Mouse (Mus musculus) stomach, embryonic 16.5 days (tissue): ENCODE results near the gene Ntf5. TPM values are rescaled to one million over a fixed set of nuclear protein-coding genes. Genes with fewer than 3 reads are reported as not detected.

Experiments
- ATAC-seq: fragments of 200-750 bp; cut with Nextera tagmentation; 2 replicates; pipeline ENCODE4 v1.8.0; 2017; ENCODE audit warnings: moderate number of reproducible peaks, moderate TSS enrichment; ENCODE audit not compliant: insufficient read depth, low FRiP score
- H3K27ac ChIP-seq: fragments of 300-500 bp; sonication (generic); 2 replicates; pipeline ENCODE4 v1.5.1; 2014; ENCODE audit warnings: low read length
- H3K27me3 ChIP-seq: fragments of 300-500 bp; sonication (generic); 2 replicates; pipeline ENCODE4 v1.6.1; 2014; ENCODE audit warnings: low read length, control low read depth, mixed read lengths; ENCODE audit not compliant: control insufficient read depth, insufficient read depth
- H3K36me3 ChIP-seq: fragments of 300-500 bp; sonication (generic); 2 replicates; pipeline ENCODE4 v1.6.1; 2014; ENCODE audit warnings: low read length; ENCODE audit not compliant: control insufficient read depth, insufficient read depth
- H3K4me1 ChIP-seq: fragments of 300-500 bp; sonication (generic); 2 replicates; pipeline ENCODE4 v1.6.1; 2014; ENCODE audit warnings: low read length, control low read depth, mixed read lengths; ENCODE audit not compliant: control insufficient read depth, insufficient read depth
- H3K4me2 ChIP-seq: fragments of 300-500 bp; sonication (generic); 2 replicates; pipeline ENCODE4 v1.6.1; 2014; ENCODE audit warnings: low read depth, low read length, mixed read lengths
- H3K4me3 ChIP-seq: fragments of 300-500 bp; sonication (generic); replicated peaks from 2 replicates; pipeline ENCODE4 v1.5.1; 2014; ENCODE audit warnings: mild to moderate bottlenecking, low read length
- H3K9ac ChIP-seq: fragments of 300-500 bp; sonication (generic); 2 replicates; pipeline ENCODE4 v1.6.1; 2014; ENCODE audit warnings: low read length
- H3K9me3 ChIP-seq: fragments of 300-500 bp; sonication (generic); replicated peaks from 2 replicates; pipeline ENCODE4 v1.6.1; 2016; ENCODE audit warnings: low read length, control low read depth; ENCODE audit not compliant: control insufficient read depth
- WGBS: fragments of 180-500 bp; shearing (Covaris S2); extraction: QIAGEN DNeasy Blood & Tissue Kit; methylation state at CpG from one replicate; pipeline ENCODE4 v1.1.7; 2014; 5-methylcytosine and 5-hydroxymethylcytosine counted together
- polyA plus RNA-seq: library from polyadenylated mRNA; unstranded; fragments of >200 nt; fragmentation: Nextera tagmentation; extraction: Ambion mirVana; gene quantifications from 2 replicates; pipeline ENCODE4 v1.2.1, GENCODE M21; 2015

Gene Ntf5
- polyA plus RNA-seq, 1 experiment from 2014 or later = 1.3 TPM

DNA sequence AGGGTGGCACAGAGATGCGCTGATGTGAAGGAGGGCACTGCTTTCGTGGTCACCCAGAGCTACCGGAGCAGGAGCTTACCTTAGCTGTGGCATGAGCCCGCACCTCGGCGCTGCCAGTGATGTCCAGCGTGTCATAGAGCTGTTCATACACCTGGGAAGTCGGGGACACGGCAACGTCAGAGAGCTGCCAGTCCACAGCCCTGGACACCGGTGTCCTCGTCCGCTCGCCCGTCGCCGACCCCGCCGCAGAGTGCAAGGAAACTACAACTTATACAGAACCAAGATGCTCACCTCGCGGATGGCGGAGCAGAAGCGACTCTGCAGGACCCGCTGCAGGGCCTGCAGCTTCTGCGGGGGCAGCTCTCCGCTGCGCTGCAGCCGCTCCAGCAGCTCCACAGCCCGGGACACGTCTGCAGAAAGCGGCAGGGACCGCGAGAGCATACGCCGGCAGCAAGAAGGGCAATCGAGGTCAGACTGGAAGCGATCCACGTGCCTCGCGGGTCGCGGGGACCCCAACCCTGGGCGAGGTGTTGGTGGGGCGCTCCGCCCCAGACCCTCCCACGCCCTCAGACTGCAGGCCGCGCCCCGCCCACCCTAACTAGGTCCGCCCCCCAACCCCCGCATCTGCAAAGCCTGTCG lies 43.5 kb upstream of the Ntf5 start:
- peaks cover 23% of the 10 kb centered on the region for H3K4me1 ChIP-seq
- peaks cover 18% of the 10 kb centered on the region for H3K27me3 ChIP-seq
- no peaks in the 10 kb centered on the region for H3K9me3 ChIP-seq
- H3K9ac ChIP-seq = peak overlapping the region; percentile 71
- peaks cover 5% of the 10 kb centered on the region; the same call in 1 of the 2 replicates for H3K36me3 ChIP-seq
- peak overlapping the region; percentile 60 for H3K4me3 ChIP-seq
- 0 out of 2 replicates have a peak, but pooled peaks have one; percentile 0 for ATAC-seq
- peak overlapping the region; percentile 99 for H3K4me2 ChIP-seq
- no peak overlapping the region for H3K27ac ChIP-seq
- WGBS = 8% methylated on average over 52 of the region's 52 CpGs

DNA sequence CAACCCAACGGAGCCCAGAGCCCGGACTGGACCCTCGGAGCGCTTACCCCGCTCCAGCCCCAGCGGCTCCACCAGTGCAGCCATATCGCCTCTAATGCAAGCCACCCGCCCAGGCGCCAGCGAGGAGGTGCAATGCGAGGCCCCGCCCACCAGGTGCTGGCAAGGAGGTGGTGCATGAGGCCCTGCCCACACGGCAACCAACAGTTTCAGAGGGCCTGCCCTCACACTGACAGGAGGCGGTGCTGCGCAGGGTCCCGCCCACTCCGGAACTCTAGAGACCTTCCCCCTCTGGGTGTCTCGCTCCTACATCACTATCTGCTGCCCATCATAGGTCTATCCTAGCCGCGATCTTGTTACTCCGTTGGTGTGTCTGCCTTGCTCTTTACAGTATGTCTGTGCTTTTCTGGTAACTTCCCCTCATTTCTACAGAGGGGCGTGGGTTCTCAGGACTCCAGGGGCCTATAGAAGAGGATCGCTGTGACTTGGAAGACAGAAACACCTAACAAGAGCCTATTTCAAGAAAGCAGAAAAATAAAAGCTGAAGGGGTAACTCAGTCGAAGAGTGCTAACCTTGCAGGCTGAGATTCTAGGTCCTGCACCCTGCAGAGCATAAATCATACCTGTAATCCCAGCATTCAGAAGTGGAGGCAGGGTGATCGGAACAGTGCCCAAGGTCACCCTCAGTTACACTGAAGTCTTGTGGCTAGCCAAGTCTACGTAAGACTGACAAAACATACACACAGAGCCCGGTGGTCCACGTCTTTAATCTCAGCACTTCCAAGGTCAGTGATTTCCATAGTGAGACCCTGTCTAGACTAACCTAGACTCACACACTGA lies 42.8 kb upstream of the Ntf5 start, which contains the start of gene Lin7b:
Gene Lin7b, minus strand, starts transcription at position 109 of the 837 bp plus-strand sequence.
- H3K9me3 ChIP-seq = no peaks in the 10 kb centered on the region
- H3K27me3 ChIP-seq = peaks cover 18% of the 10 kb centered on the region
- H3K9ac ChIP-seq = peak within 1 kb of the TSS; percentile 71
- peaks cover 23% of the 10 kb centered on the region for H3K4me1 ChIP-seq
- ATAC-seq = peak; percentile 80
- no peak within 1 kb of the TSS for H3K27ac ChIP-seq
- WGBS = 9% methylated on average over 28 of the region's 28 CpGs
- peak within 1 kb of the TSS; percentile 99 for H3K4me2 ChIP-seq
- peaks cover 9% of the 10 kb centered on the region; the same call in 1 of the 2 replicates for H3K36me3 ChIP-seq
- peak within 1 kb of the TSS; percentile 60 for H3K4me3 ChIP-seq

DNA sequence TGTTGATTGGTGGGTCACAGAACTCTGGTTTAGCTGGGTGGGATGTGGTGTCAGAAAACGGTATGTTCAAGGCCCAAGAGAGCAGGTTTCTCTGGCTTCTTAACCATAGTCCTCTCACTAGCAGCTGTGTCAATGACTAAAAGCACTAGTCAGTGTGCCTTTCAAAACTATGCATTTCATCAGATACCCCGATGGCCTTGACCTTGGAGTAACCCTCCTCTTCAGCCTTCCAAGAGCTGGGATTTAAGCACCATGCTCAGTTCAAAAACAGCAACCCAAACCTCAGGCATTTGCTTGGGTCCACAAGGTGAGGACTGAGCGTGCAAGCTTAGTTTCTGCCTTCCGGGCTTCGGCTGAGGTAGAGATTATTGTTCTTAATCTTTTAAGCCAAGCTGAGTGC lies 41.1 kb upstream of the Ntf5 start:
- H3K9ac ChIP-seq = no peak overlapping the region
- peaks cover 18% of the 10 kb centered on the region for H3K27me3 ChIP-seq
- no peak overlapping the region for H3K4me3 ChIP-seq
- no peaks in the 10 kb centered on the region for H3K9me3 ChIP-seq
- no peak overlapping the region for H3K27ac ChIP-seq
- ATAC-seq = no peak
- WGBS = 81% methylated on average over 5 of the region's 5 CpGs
- H3K4me1 ChIP-seq = peaks cover 17% of the 10 kb centered on the region
- H3K4me2 ChIP-seq = no peak overlapping the region
- H3K36me3 ChIP-seq = peaks cover 24% of the 10 kb centered on the region

DNA sequence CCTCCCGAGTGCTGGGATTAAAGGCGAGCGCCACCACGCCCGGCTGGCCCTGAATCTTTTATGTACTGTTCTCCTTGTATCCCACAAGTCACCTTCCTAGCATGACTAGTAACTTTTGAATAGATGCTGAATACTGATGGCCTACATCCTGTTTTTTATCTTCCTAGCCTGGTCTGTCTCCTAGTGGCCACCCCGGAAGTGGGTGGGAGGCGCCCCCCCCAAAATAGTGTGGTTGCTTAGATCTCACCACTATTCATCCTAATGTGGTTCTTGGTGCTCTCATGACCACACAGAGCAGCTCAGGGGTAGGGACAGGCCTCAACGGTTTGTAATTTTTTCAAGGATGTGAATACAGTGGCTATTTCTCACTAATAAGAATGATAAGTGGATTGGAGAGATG lies 38.9 kb upstream of the Ntf5 start:
- Histone ChIP-seq H3K27me3 (0 out of 2 replicates have a peak, but pooled peaks cover 4% of the 10 kb centered on the region), H3K4me1 (peaks cover 10% of the 10 kb centered on the region; the same call in 1 of the 2 replicates), H3K9me3 (no peaks in the 10 kb centered on the region), H3K4me2 (no peak overlapping the region), H3K4me3 (no peak overlapping the region), H3K9ac (no peak overlapping the region), H3K27ac (no peak overlapping the region), H3K36me3 (peaks cover 41% of the 10 kb centered on the region)
- WGBS = 89% methylated on average over 8 of the region's 8 CpGs
- no peak for ATAC-seq

DNA sequence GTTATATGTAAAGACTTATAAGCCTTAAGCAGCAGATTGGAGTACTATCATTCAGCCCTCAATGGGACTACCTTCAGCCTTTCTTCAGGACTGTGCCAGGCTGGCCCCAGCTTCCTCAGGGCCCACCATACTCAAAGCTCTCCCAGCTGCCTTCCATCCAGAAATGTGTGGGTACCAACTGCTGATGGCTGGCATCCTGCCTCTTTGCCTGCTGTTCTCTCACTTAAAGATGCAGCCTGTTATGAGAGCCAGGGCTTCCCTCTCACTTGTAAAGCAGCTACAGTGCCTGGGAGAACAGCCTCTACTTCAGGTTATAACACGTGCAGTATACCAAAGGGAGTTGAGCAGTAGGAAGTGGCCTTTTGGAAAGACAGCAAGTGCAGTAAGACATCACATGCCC lies 37.4 kb upstream of the Ntf5 start:
- Histone ChIP-seq H3K27me3 (no peaks in the 10 kb centered on the region), H3K4me3 (no peak overlapping the region), H3K9me3 (no peaks in the 10 kb centered on the region), H3K27ac (no peak overlapping the region), H3K36me3 (peaks cover 47% of the 10 kb centered on the region), H3K4me1 (no peaks in the 10 kb centered on the region), H3K9ac (no peak overlapping the region), H3K4me2 (no peak overlapping the region)
- no peak for ATAC-seq
- WGBS = 94% methylated on average over 1 of the region's 1 CpGs

DNA sequence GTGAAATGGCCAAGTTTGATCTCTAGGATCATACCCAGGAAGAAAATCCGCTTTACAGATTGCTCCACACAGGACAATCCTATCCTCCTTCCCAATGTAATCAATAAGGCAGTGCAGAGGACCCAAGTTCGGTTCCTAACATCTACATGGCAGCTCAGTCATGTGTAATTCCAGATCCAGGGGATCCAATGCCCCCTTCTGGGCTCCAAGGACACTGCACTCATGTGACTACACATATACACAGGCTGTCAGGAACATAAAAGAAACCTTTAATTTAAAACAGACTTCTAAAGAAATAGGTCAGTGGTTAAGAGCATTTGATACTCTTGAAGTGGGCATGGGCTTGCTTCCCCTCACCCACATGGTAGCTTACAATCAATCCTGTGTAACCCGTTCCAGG lies 27.4 kb upstream of the Ntf5 start:
- H3K9ac ChIP-seq = no peak overlapping the region
- H3K36me3 ChIP-seq = peaks cover 62% of the 10 kb centered on the region
- no peaks in the 10 kb centered on the region for H3K27me3 ChIP-seq
- H3K4me1 ChIP-seq = no peaks in the 10 kb centered on the region
- ATAC-seq = no peak
- H3K9me3 ChIP-seq = no peaks in the 10 kb centered on the region
- no peak overlapping the region for H3K27ac ChIP-seq
- no peak overlapping the region for H3K4me2 ChIP-seq
- H3K4me3 ChIP-seq = no peak overlapping the region
- 92% methylated on average over 3 of the region's 3 CpGs for WGBS

DNA sequence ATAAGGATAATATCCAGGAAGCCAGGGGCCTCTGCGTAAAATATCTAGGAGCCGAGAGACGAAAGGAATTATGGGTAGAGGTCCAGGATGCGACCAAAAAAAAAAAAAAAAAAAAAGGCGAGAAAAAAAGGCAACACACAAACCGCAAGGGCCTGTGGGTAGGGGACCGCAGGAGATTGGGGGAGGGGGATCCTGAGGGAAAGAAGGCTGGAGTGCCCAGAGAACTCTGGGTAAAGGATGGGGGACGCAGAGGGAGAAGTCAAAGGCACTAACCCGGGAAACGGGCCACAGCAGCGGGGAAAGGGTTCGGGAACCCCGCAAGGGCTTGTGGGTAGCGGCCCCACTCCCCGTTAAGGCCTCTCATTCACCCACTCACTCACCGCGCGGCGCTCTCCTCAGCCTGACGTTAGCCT lies 18.4 kb upstream of the Ntf5 start:
- H3K36me3 ChIP-seq = peaks cover 14% of the 10 kb centered on the region; the same call in 1 of the 2 replicates
- no peaks in the 10 kb centered on the region for H3K27me3 ChIP-seq
- no peaks in the 10 kb centered on the region for H3K9me3 ChIP-seq
- ATAC-seq = peak; percentile 83
- H3K4me2 ChIP-seq = peak overlapping the region; percentile 98
- peaks cover 16% of the 10 kb centered on the region for H3K4me1 ChIP-seq
- H3K27ac ChIP-seq = peak overlapping the region; percentile 94
- H3K9ac ChIP-seq = peak overlapping the region; percentile 94
- under 1% methylated on average over 19 of the region's 20 CpGs for WGBS
- peak overlapping the region; percentile 86 for H3K4me3 ChIP-seq

DNA sequence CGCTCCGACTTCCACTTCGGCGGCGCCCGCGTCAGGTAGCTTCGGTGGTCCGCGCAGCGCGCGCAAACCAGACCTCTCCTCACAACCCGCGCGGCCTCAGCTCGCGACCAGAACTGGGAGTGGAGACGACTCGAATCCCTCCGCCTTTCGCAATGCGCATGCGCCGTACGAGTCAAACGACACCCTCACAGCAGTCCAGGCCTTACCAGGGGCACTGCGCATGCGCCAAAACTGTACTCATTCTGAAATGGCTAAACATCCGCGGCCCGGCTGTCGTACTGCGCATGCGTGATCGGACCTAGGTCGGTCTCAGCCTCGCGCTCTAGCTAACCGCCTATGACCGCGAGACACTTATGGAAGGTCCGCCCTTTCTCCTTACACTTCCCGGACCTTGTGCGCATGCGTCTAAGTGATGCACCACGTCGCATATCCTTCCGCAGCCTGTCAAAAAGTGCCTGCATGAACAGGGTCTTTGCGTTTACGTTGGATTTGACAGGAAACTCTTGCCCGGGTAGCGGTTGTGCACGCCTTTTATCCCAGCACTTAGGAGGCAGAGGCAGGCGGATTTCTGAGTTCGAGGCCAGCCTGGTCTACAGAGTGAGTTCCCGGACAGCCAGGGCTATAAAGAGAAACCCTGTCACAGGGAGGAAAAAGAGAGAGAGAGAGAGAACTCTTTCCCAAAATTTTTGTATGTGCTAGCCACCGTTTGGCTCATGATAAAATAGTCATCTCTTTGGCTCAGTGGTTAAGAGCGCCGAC lies 17.7 kb upstream of the Ntf5 start, which contains the start of gene Snrnp70:
Gene Snrnp70, minus strand, starts transcription at position 165 of the 759 bp plus-strand sequence.
- peak; percentile 98 for ATAC-seq
- H3K27ac ChIP-seq = peak within 1 kb of the TSS; percentile 94
- no peaks in the 10 kb centered on the region for H3K27me3 ChIP-seq
- H3K9ac ChIP-seq = peak within 1 kb of the TSS; percentile 94
- H3K4me3 ChIP-seq = peak within 1 kb of the TSS; percentile 86
- peaks cover 16% of the 10 kb centered on the region for H3K4me1 ChIP-seq
- WGBS = under 1% methylated on average over 60 of the region's 60 CpGs
- H3K36me3 ChIP-seq = peaks cover 8% of the 10 kb centered on the region; the same call in 1 of the 2 replicates
- peak within 1 kb of the TSS; percentile 98 for H3K4me2 ChIP-seq
- H3K9me3 ChIP-seq = no peaks in the 10 kb centered on the region
